Mouse (Mus musculus) left cerebral cortex, adult 2 months (tissue): Measurements from ENCODE around the gene Jun. TPM values are rescaled to one million over a fixed set of nuclear protein-coding genes. Genes with fewer than 3 reads are reported as not detected.

Experiments used
- DNase-seq, 2 experiments: peaks; one replicate each; pipeline ENCODE4 v3.0.0; 2021 to 2022; ENCODE audit warnings: low spot score in 2 of 2, mixed read lengths in 1 of 2; ENCODE audit errors: extremely low spot score in 1 of 2
- H3K27ac ChIP-seq: fragments of 200-600 bp; 2 replicates; pipeline ENCODE4 v1.8.1; 2022
- H3K4me3 ChIP-seq: fragments of 200-600 bp; 2 replicates; pipeline ENCODE4 v1.8.1; 2022
- CTCF ChIP-seq: fragments of 200-600 bp; IDR thresholded peaks from 2 replicates; pipeline ENCODE4 v1.8.1; 2022; ENCODE audit warnings: antibody characterized with exemption, mild to moderate bottlenecking, moderate library complexity
- intact Hi-C: fragments of 180-260 bp; cut with DNase I; formaldehyde crosslinking; loops from one replicate; pipeline ENCODE4 v1.15.1; 2025
- total RNA-seq, 2 experiments: library from RNA; stranded (reverse); gene quantifications; 2 replicates each; pipeline ENCODE4 v1.2.3; 2021

Jun gene
- total RNA-seq, 2 experiments from 2014 or later = 56.7 to 61.4 TPM

GRCm38 (mm10) chr4:95049884-95050517 lies 2.0 kb downstream of the Jun start:
- intact Hi-C loops = loop anchor here (2.0 to 5.0 kb wide), 5 partner anchors 41 to 875 kb away; partner anchors contain the start of gene Mysm1
- DNase-seq = peak; percentile 64 to 69
- peak overlapping the region; percentile 85 for H3K27ac ChIP-seq
- H3K4me3 ChIP-seq = peak overlapping the region; percentile 80
- TF ChIP-seq CTCF = peak; percentile 47

DNA sequence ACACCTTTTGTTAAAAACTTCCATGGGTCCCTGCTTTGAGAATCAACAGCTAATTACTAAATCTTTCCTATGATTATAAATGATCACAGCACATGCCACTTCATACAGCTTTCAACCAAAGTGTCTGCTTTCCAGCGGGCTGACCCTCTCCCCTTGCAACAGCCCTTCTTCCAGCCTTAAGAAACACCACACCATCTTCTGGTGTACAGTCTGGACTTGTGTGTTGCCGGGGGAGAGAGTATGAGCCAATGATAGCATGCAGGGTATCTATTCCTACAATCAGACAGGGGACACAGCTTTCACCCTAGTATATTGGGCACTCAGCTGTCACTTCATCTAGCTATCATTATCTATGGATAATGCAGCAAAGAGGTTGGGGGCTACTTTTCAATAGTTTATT lies 2.9 kb downstream of the Jun start:
- no peak overlapping the region for H3K27ac ChIP-seq
- peak overlapping the region; percentile 80 for H3K4me3 ChIP-seq
- intact Hi-C loops = no loop called here
- no peak for DNase-seq
- no peak for TF ChIP-seq CTCF

GRCm38 (mm10) chr4:95048731-95049100 lies 3.3 kb downstream of the Jun start:
- Histone ChIP-seq H3K27ac (no peak overlapping the region), H3K4me3 (peak overlapping the region; percentile 80; the same call in 1 of the 2 replicates)
- DNase-seq = no peak
- intact Hi-C loops = no loop called here
- no peak for TF ChIP-seq CTCF

- DNase-seq = no peak
- no peak for TF ChIP-seq CTCF
- intact Hi-C loops = no loop called here
- no peak overlapping the region for H3K4me3 ChIP-seq
- H3K27ac ChIP-seq = no peak overlapping the region
Measured at GRCm38 (mm10) chr4:95048021-95048730, 3.8 kb downstream of the Jun start.

DNA sequence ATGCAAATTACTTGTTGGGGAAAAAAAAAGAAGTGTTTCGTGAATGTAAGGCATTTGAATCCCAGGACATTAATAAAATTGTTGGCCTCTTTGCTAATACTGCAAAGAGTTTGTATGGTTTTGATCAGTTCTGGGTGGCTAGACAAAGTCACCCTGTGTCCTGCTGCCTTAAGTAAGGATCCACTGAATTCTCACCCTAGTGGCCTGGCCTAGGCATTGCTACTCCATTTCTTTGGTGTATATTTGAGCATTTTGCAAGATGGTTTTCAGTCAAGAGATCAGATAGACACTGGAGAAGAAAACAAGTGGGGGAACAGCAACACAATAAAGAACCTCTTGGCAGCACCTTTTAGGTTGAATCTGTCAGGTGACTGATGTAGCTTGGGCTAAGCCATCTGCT lies 6.9 kb downstream of the Jun start:
- no peak for DNase-seq
- no peak overlapping the region for H3K27ac ChIP-seq
- H3K4me3 ChIP-seq = no peak overlapping the region
- intact Hi-C loops = no loop called here
- TF ChIP-seq CTCF = peak; percentile 55

DNA sequence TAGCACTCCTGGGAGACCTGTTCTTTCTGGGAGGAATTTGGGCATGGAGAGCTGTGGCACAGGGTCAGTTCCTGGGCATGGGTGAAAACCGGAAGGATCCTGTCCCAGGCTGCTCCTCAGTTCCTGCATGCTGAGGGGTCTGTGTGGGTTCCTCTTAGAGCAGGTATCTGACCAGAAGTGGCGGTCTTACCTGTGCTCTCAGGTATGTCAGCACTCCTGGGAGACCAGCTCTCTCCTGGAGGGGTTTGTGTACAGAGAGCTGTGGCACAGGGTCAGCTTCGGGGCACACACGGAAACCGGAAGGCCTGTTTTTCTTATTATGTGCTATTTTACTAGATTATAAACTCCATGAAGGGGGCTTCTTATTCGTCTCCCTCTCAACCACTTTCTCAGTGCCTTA lies 7.3 kb downstream of the Jun start:
- intact Hi-C loops = no loop called here
- no peak for DNase-seq
- Histone ChIP-seq H3K27ac (no peak overlapping the region), H3K4me3 (no peak overlapping the region)
- TF ChIP-seq CTCF = no peak

DNA sequence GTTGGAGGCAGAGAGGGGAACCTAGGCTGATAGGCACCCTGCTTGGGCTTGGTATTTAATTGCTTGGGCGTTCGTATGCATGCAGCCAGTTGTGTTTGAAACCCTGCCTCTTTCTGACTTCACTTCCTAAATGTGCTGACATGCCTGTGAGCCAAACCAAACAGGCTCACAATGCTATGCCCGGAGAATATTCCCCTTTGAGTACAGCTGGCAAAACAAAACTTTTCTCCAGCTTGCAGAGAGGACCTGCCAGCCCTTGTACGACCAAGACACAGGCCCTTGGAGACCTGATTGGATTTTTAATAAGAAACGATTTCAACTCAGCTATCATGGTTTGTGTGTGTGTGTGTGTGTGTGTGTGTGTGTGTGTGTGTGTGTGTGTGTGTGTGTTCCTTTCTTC lies 14.0 kb downstream of the Jun start:
- intact Hi-C loops = no loop called here
- DNase-seq = no peak
- Histone ChIP-seq H3K27ac (no peak overlapping the region), H3K4me3 (no peak overlapping the region)
- TF ChIP-seq CTCF = no peak

DNA sequence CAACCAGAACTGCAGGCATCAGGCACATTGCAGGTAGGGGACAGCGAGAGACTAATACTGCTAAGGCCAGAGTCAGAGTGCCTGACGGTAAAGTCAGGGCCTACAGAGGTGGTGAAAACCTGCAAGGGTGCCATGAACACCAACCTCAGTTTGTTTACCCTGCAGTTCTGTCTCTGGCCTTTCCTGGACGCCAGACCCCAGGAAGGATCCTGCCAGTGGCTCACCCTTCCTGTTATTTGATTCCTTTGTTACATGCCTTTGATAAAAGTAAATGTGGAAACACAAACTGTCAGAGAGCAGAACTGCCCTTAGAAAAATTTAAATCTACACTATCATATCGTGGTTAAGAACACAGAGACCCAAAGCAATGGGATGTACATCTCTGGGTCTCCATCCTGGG lies 20.9 kb downstream of the Jun start:
- intact Hi-C loops = no loop called here
- no peak overlapping the region for H3K4me3 ChIP-seq
- DNase-seq = no peak
- H3K27ac ChIP-seq = no peak overlapping the region
- no peak for TF ChIP-seq CTCF

- TF ChIP-seq CTCF = no peak; the same call in 1 of the 2 replicates
- intact Hi-C loops = no loop called here
- DNase-seq = no peak
- Histone ChIP-seq H3K27ac (no peak overlapping the region), H3K4me3 (no peak overlapping the region)
Measured at GRCm38 (mm10) chr4:95025847-95026600, 26.0 kb downstream of the Jun start.

DNA sequence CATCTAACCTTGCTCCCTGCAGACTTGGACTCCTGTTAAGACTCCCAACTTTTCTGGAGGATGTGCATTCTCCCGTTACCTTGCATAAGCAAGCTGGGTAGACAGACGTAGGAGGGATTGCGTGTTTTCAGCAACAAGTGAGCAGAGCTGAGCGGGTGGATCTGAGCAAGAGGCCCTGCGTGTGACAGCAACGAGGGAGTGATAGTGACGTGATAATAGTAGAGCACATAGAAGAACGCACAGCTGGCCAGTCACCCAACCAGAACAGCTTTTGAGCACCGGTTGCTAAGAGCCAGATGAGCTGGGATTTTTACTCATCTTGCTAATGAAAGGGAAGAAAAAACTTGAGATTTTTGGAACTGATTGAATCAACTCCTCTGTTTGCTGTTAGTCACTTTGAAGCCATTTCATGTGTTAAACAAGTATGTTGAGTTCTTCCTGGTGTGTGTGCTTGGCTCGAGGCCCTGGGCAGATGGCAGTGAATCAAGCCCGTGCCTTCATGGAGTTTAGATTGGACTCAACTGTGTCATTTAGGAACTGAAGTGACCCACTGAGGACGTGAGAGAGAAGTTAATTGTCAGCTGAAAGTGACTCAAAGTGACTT lies 28.6 kb downstream of the Jun start:
- Histone ChIP-seq H3K27ac (no peak overlapping the region), H3K4me3 (no peak overlapping the region)
- DNase-seq = peak in 1 of 2 experiments; percentile 28
- intact Hi-C loops = no loop called here
- TF ChIP-seq CTCF = no peak

GRCm38 (mm10) chr4:95021649-95022637 lies 30.1 kb downstream of the Jun start:
- no peak for TF ChIP-seq CTCF
- intact Hi-C loops = no loop called here
- no peak for DNase-seq
- Histone ChIP-seq H3K27ac (no peak overlapping the region), H3K4me3 (no peak overlapping the region)
